Mouse (Mus musculus): ENCODE measurements around the gene Lrriq1. TPM values are rescaled to one million over a fixed set of nuclear protein-coding genes. Genes with fewer than 3 reads are reported as not detected.

The Lrriq1 gene
- total RNA-seq (2014; rRNA removed) (0.61 and 1.2 TPM in 2 replicates), polyA plus RNA-seq (2015; fragmentation: Nextera tagmentation; extraction: Ambion mirVana) (1.9 and 3.9 TPM in 2 replicates)

GRCm38 (mm10) chr10:103235707-103236459 is at the start of gene Lrriq1:
Gene Lrriq1, minus strand, starts transcription at chr10:103236322.
- Histone ChIP-seq H3K4me2 (ENCODE audit: low read depth, low read length, poor library complexity, severe bottlenecking) (peak within 1 kb of the TSS; percentile 59), H3K4me1 (ENCODE audit: insufficient read depth, low read length) (no peaks in the 10 kb centered on the region), H3K4me3 (ENCODE audit: low read depth, low read length) (peak within 1 kb of the TSS; percentile 72), H3K9me3 (ENCODE audit: low read length) (no peaks in the 10 kb centered on the region), H3K27me3 (ENCODE audit: insufficient read depth, low read length) (no peaks in the 10 kb centered on the region), H3K36me3 (ENCODE audit: insufficient read depth, low read length) (no peaks in the 10 kb centered on the region), H3K27ac (ENCODE audit: low read depth, low read length) (no peak within 1 kb of the TSS), H3K9ac (replicated peaks; ENCODE audit: low read length, poor library complexity, severe bottlenecking) (no peak within 1 kb of the TSS; the same call in 1 of the 2 replicates)
- WGBS, result 7% methylated on average over 25 of the region's 25 CpGs
- DNase-seq (ENCODE audit: low spot score) (peak; percentile 95), ATAC-seq (ENCODE audit: low FRiP score) (peak; percentile 98)
- TF ChIP-seq CTCF (IDR thresholded peaks at IDR 0.05), result no peak

GRCm38 (mm10) chr10:103253842-103254803 is 18.0 kb upstream of the Lrriq1 start:
- H3K36me3 ChIP-seq (ENCODE audit: insufficient read depth, low read length), result no peaks in the 10 kb centered on the region
- DNase-seq (ENCODE audit: low spot score) (peak; percentile 86), ATAC-seq (ENCODE audit: low FRiP score) (peak; percentile 63; the same call in 1 of the 2 replicates)
- H3K4me3 ChIP-seq (ENCODE audit: low read depth, low read length), result no peak overlapping the region
- no peaks in the 10 kb centered on the region for H3K9me3 ChIP-seq (ENCODE audit: low read length)
- no peaks in the 10 kb centered on the region for H3K27me3 ChIP-seq (ENCODE audit: insufficient read depth, low read length)
- H3K27ac ChIP-seq (ENCODE audit: low read depth, low read length), result no peak overlapping the region
- 56% methylated on average over 5 of the region's 5 CpGs for WGBS
- H3K4me2 ChIP-seq (ENCODE audit: low read depth, low read length, poor library complexity, severe bottlenecking), result no peak overlapping the region
- TF ChIP-seq CTCF (IDR thresholded peaks at IDR 0.05), result peak; percentile 80
- no peaks in the 10 kb centered on the region for H3K4me1 ChIP-seq (ENCODE audit: insufficient read depth, low read length)
- H3K9ac ChIP-seq (replicated peaks; ENCODE audit: low read length, poor library complexity, severe bottlenecking), result no peak overlapping the region

GRCm38 (mm10) chr10:103236460-103236772 is 294 bp upstream of the Lrriq1 start:
- H3K4me3 ChIP-seq (ENCODE audit: low read depth, low read length), result peak overlapping the region; percentile 72; the same call in 1 of the 2 replicates
- no peak overlapping the region for H3K27ac ChIP-seq (ENCODE audit: low read depth, low read length)
- H3K9ac ChIP-seq (replicated peaks; ENCODE audit: low read length, poor library complexity, severe bottlenecking), result no peak overlapping the region
- no peaks in the 10 kb centered on the region for H3K4me1 ChIP-seq (ENCODE audit: insufficient read depth, low read length)
- H3K4me2 ChIP-seq (ENCODE audit: low read depth, low read length, poor library complexity, severe bottlenecking), result peak overlapping the region; percentile 59
- ATAC-seq (ENCODE audit: low FRiP score) (no peak; the same call in 1 of the 2 replicates), DNase-seq (ENCODE audit: low spot score) (no peak)
- no peaks in the 10 kb centered on the region for H3K27me3 ChIP-seq (ENCODE audit: insufficient read depth, low read length)
- TF ChIP-seq CTCF (IDR thresholded peaks at IDR 0.05), result no peak
- 22% methylated on average over 4 of the region's 4 CpGs for WGBS
- no peaks in the 10 kb centered on the region for H3K36me3 ChIP-seq (ENCODE audit: insufficient read depth, low read length)
- H3K9me3 ChIP-seq (ENCODE audit: low read length), result no peaks in the 10 kb centered on the region

- ATAC-seq (ENCODE audit: low FRiP score), result no peak
- WGBS, result 88% methylated on average over 1 of the region's 1 CpGs
- Histone ChIP-seq H3K27me3 (ENCODE audit: insufficient read depth, low read length) (no peaks in the 10 kb centered on the region), H3K4me2 (ENCODE audit: low read depth, low read length, poor library complexity, severe bottlenecking) (no peak overlapping the region), H3K9me3 (ENCODE audit: low read length) (no peaks in the 10 kb centered on the region), H3K4me1 (ENCODE audit: insufficient read depth, low read length) (no peaks in the 10 kb centered on the region), H3K9ac (replicated peaks; ENCODE audit: low read length, poor library complexity, severe bottlenecking) (no peak overlapping the region), H3K36me3 (ENCODE audit: insufficient read depth, low read length) (no peaks in the 10 kb centered on the region), H3K27ac (ENCODE audit: low read depth, low read length) (no peak overlapping the region), H3K4me3 (ENCODE audit: low read depth, low read length) (no peak overlapping the region)
- DNase-seq (ENCODE audit: low spot score), result no peak
- no peak for TF ChIP-seq CTCF (IDR thresholded peaks at IDR 0.05)
Observed at GRCm38 (mm10) chr10:103226646-103227045, 9.5 kb downstream of the Lrriq1 start.

GRCm38 (mm10) chr10:103194655-103195328 is 41.3 kb downstream of the Lrriq1 start:
- Histone ChIP-seq H3K4me1 (ENCODE audit: insufficient read depth, low read length) (no peaks in the 10 kb centered on the region), H3K36me3 (ENCODE audit: insufficient read depth, low read length) (no peaks in the 10 kb centered on the region), H3K9me3 (ENCODE audit: low read length) (no peaks in the 10 kb centered on the region), H3K27me3 (ENCODE audit: insufficient read depth, low read length) (no peaks in the 10 kb centered on the region), H3K27ac (ENCODE audit: low read depth, low read length) (no peak overlapping the region), H3K4me2 (ENCODE audit: low read depth, low read length, poor library complexity, severe bottlenecking) (no peak overlapping the region), H3K9ac (replicated peaks; ENCODE audit: low read length, poor library complexity, severe bottlenecking) (no peak overlapping the region), H3K4me3 (ENCODE audit: low read depth, low read length) (no peak overlapping the region)
- DNase-seq (ENCODE audit: low spot score) (peak; percentile 77), ATAC-seq (ENCODE audit: low FRiP score) (no peak)
- WGBS, result 54% methylated on average over 4 of the region's 4 CpGs
- TF ChIP-seq CTCF (IDR thresholded peaks at IDR 0.05), result peak; percentile 80

All from midbrain, postnatal 0 days (tissue).